Mouse (Mus musculus) WW6 (cell line): Measurements from ENCODE around the gene Skap1.

Source experiments
- DNase-seq: peaks from one replicate; pipeline ENCODE4 v3.0.0-alpha.2; 2013; ENCODE audit warnings: low read depth, low spot score

The Skap1 gene

GRCm38 (mm10) chr11:96465426-96466056 lies 1.1 kb downstream of the Skap1 start:
- DNase-seq = no peak

- DNase-seq = no peak
These were observed 2.0 kb downstream of the Skap1 start for GRCm38 (mm10) chr11:96466382-96466781.

GRCm38 (mm10) chr11:96466987-96467386 lies 2.6 kb downstream of the Skap1 start:
- no peak for DNase-seq

GRCm38 (mm10) chr11:96468048-96468745 lies 3.8 kb downstream of the Skap1 start:
- no peak for DNase-seq

- no peak for DNase-seq
These were observed 18.3 kb downstream of the Skap1 start for GRCm38 (mm10) chr11:96482711-96483110.

- no peak for DNase-seq
These were observed 18.8 kb downstream of the Skap1 start for GRCm38 (mm10) chr11:96483179-96483578.

- DNase-seq = no peak
These were observed 34.1 kb downstream of the Skap1 start for GRCm38 (mm10) chr11:96498481-96498880.

GRCm38 (mm10) chr11:96501042-96501441 lies 36.6 kb downstream of the Skap1 start:
- DNase-seq = no peak

GRCm38 (mm10) chr11:96502948-96503347 lies 38.6 kb downstream of the Skap1 start:
- no peak for DNase-seq

GRCm38 (mm10) chr11:96504509-96505119 lies 40.2 kb downstream of the Skap1 start:
- DNase-seq = no peak

GRCm38 (mm10) chr11:96505841-96506240 lies 41.4 kb downstream of the Skap1 start:
- DNase-seq = peak; percentile 34

- no peak for DNase-seq
These were observed 50.8 kb downstream of the Skap1 start for GRCm38 (mm10) chr11:96515164-96515563.

- no peak for DNase-seq
These were observed 60.1 kb downstream of the Skap1 start for GRCm38 (mm10) chr11:96524541-96524940.

GRCm38 (mm10) chr11:96526137-96526621 lies 61.8 kb downstream of the Skap1 start:
- no peak for DNase-seq

GRCm38 (mm10) chr11:96531757-96532433 lies 67.5 kb downstream of the Skap1 start:
- no peak for DNase-seq

GRCm38 (mm10) chr11:96534531-96534930 lies 70.1 kb downstream of the Skap1 start:
- no peak for DNase-seq

- DNase-seq = peak; percentile 13
These were observed 71.8 kb downstream of the Skap1 start for GRCm38 (mm10) chr11:96536146-96536545.

GRCm38 (mm10) chr11:96542003-96542402 lies 77.6 kb downstream of the Skap1 start:
- no peak for DNase-seq

GRCm38 (mm10) chr11:96542561-96542960 lies 78.2 kb downstream of the Skap1 start:
- DNase-seq = no peak

GRCm38 (mm10) chr11:96546428-96546827 lies 82.0 kb downstream of the Skap1 start:
- no peak for DNase-seq

- DNase-seq = no peak
These were observed 86.7 kb downstream of the Skap1 start for GRCm38 (mm10) chr11:96550960-96551703.
